15 mouse cellular contexts compared by ENCODE assay signal in genomic region chr14:74900705-74901369, GRCm38 (mm10). TPM values are rescaled to one million over a fixed set of nuclear protein-coding genes. Genes with fewer than 3 reads are reported as not detected.
DNase-seq lines count a peak whose midpoint lies in the region; ATAC-seq and TF ChIP-seq lines count a peak whose summit lies in the region.
"Had no signal": no experiment of that assay in that cellular context is flagged by ENCODE, and none has a peak within 500 bp of the region (broad histone marks: within the 10 kb centered on the region; RNA-seq: fewer than 3 reads in every experiment).

No protein-coding gene starts in this region.

- H3K4me2 ChIP-seq in intestine, embryonic 15.5 days (replicated peaks): no peak overlapping the region
- H3K4me2 ChIP-seq in intestine, postnatal 0 days (replicated peaks; ENCODE audit: low read depth): no peak overlapping the region
- H3K4me2 ChIP-seq in liver, embryonic 12.5 days: peak overlapping the region; percentile 70
- no peak overlapping the region for H3K4me2 ChIP-seq in stomach, embryonic 14.5 days (replicated peaks; ENCODE audit: low read depth, low read length)
- no peak overlapping the region for H3K4me2 ChIP-seq in forebrain, embryonic 13.5 days

- H3K27ac ChIP-seq in heart, adult 2 months: peak overlapping the region; percentile 78
- no peak overlapping the region for H3K27ac ChIP-seq in intestine, embryonic 15.5 days
- H3K27ac ChIP-seq in intestine, postnatal 0 days (ENCODE audit: low read depth, low read length): no peak overlapping the region
- peak overlapping the region; percentile 89 for H3K27ac ChIP-seq in liver, embryonic 12.5 days
- H3K27ac ChIP-seq in stomach, embryonic 14.5 days (ENCODE audit: low read length): no peak overlapping the region
- H3K27ac ChIP-seq in forebrain, embryonic 13.5 days: no peak overlapping the region

- peaks cover 30% of the 10 kb centered on the region for H3K36me3 ChIP-seq in heart, adult 2 months (ENCODE audit: control insufficient read depth, insufficient read depth, low read length)
- no peaks in the 10 kb centered on the region for H3K36me3 ChIP-seq in intestine, embryonic 15.5 days
- H3K36me3 ChIP-seq in intestine, postnatal 0 days (ENCODE audit: control insufficient read depth, insufficient read depth): no peaks in the 10 kb centered on the region
- H3K36me3 ChIP-seq in liver, embryonic 12.5 days: no peaks in the 10 kb centered on the region
- no peaks in the 10 kb centered on the region for H3K36me3 ChIP-seq in stomach, embryonic 14.5 days (ENCODE audit: control insufficient read depth, insufficient read depth, low read length)
- H3K36me3 ChIP-seq in forebrain, embryonic 13.5 days (ENCODE audit: poor library complexity, severe bottlenecking): no peaks in the 10 kb centered on the region
- H3K36me3 ChIP-seq: G1E had no signal

- TF ChIP-seq CTCF in heart, adult 2 months (IDR thresholded peaks at IDR 0.05): no peak
- TF ChIP-seq CTCF in intestine, postnatal 0 days (IDR thresholded peaks at IDR 0.05; ENCODE audit: low read depth): no peak

- TF ChIP-seq POLR2A in heart, adult 2 months (IDR thresholded peaks at IDR 0.05; ENCODE audit: insufficient read depth, low read depth, low read length): no peak

- peaks cover 42% of the 10 kb centered on the region for H3K4me1 ChIP-seq in heart, adult 2 months (ENCODE audit: control insufficient read depth, insufficient read depth, low read length)
- peaks cover 13% of the 10 kb centered on the region; the same call in 1 of the 2 replicates for H3K4me1 ChIP-seq in intestine, embryonic 15.5 days (replicated peaks)
- H3K4me1 ChIP-seq in intestine, postnatal 0 days (replicated peaks; ENCODE audit: control insufficient read depth, insufficient read depth, low read length): no peaks in the 10 kb centered on the region
- H3K4me1 ChIP-seq in liver, embryonic 12.5 days: peaks cover 52% of the 10 kb centered on the region
- peaks cover 9% of the 10 kb centered on the region for H3K4me1 ChIP-seq in stomach, embryonic 14.5 days (ENCODE audit: control insufficient read depth, insufficient read depth, low read length)
- H3K4me1 ChIP-seq in forebrain, embryonic 13.5 days: 0 out of 2 replicates have a peak, but pooled peaks cover 3% of the 10 kb centered on the region

- H3K27me3 ChIP-seq in heart, adult 2 months (ENCODE audit: control insufficient read depth, insufficient read depth, low read length): no peaks in the 10 kb centered on the region
- no peaks in the 10 kb centered on the region for H3K27me3 ChIP-seq in intestine, embryonic 15.5 days (replicated peaks)
- no peaks in the 10 kb centered on the region for H3K27me3 ChIP-seq in intestine, postnatal 0 days (replicated peaks; ENCODE audit: control insufficient read depth, insufficient read depth, low read length)
- no peaks in the 10 kb centered on the region for H3K27me3 ChIP-seq in liver, embryonic 12.5 days (replicated peaks)
- no peaks in the 10 kb centered on the region for H3K27me3 ChIP-seq in stomach, embryonic 14.5 days (ENCODE audit: control insufficient read depth, insufficient read depth, low read length)
- no peaks in the 10 kb centered on the region for H3K27me3 ChIP-seq in forebrain, embryonic 13.5 days
- H3K27me3 ChIP-seq: megakaryocyte, embryonic 14.5 days had no signal

- no peak for DNase-seq in heart, adult 2 months
- no peak for DNase-seq in heart, postnatal 10 days
- no peak for DNase-seq in embryo, embryonic 10.5 days (ENCODE audit: low spot score)
- DNase-seq: gastrocnemius, postnatal 14 days; kidney, adult 18-20 months; right cerebral cortex, adult 18-20 months; thymus, postnatal 14 days had no signal

- H3K9ac ChIP-seq in heart, adult 2 months (ENCODE audit: low read depth, low read length): peak overlapping the region; percentile 15; the same call in 1 of the 2 replicates
- no peak overlapping the region for H3K9ac ChIP-seq in intestine, embryonic 15.5 days
- H3K9ac ChIP-seq in intestine, postnatal 0 days (ENCODE audit: low read depth, low read length): no peak overlapping the region
- peak overlapping the region; percentile 61 for H3K9ac ChIP-seq in liver, embryonic 12.5 days
- H3K9ac ChIP-seq in stomach, embryonic 14.5 days (replicated peaks; ENCODE audit: low read depth, low read length): no peak overlapping the region
- no peak overlapping the region for H3K9ac ChIP-seq in forebrain, embryonic 13.5 days

- TF ChIP-seq EP300 in heart, adult 2 months (IDR thresholded peaks at IDR 0.05; ENCODE audit: insufficient read depth, low read depth, low read length): no peak

- intact Hi-C loops in heart, adult 2 months (cut with DNase I): loop anchor here (5.0 kb wide), 1 partner anchor 34 kb away; no protein-coding TSS in a partner anchor
- intact Hi-C loops in heart, postnatal 10 days (cut with DNase I): loop anchor here (5.0 kb wide), 1 partner anchor 34 kb away; no protein-coding TSS in a partner anchor

- WGBS in heart, adult 2 months: 68% methylated on average over 8 of the region's 8 CpGs
- 65% methylated on average over 8 of the region's 8 CpGs for WGBS in intestine, embryonic 15.5 days
- WGBS in intestine, postnatal 0 days: 68% methylated on average over 8 of the region's 8 CpGs
- 32% methylated on average over 8 of the region's 8 CpGs for WGBS in liver, embryonic 12.5 days (ENCODE audit: insufficient replicate concordance)
- 69% methylated on average over 8 of the region's 8 CpGs for WGBS in stomach, embryonic 14.5 days
- WGBS in forebrain, embryonic 13.5 days: 51% methylated on average over 8 of the region's 8 CpGs

- H3K9me3 ChIP-seq in intestine, embryonic 15.5 days: no peaks in the 10 kb centered on the region
- no peaks in the 10 kb centered on the region for H3K9me3 ChIP-seq in intestine, postnatal 0 days (ENCODE audit: control insufficient read depth)
- H3K9me3 ChIP-seq in liver, embryonic 12.5 days (replicated peaks): no peaks in the 10 kb centered on the region
- H3K9me3 ChIP-seq in stomach, embryonic 14.5 days (ENCODE audit: control insufficient read depth, low read depth, low read length): no peaks in the 10 kb centered on the region
- no peaks in the 10 kb centered on the region for H3K9me3 ChIP-seq in forebrain, embryonic 13.5 days (replicated peaks)
- H3K9me3 ChIP-seq: G1E; megakaryocyte, embryonic 14.5 days had no signal

- ATAC-seq in intestine, embryonic 15.5 days: 0 out of 2 replicates have a peak, but pooled peaks have one; percentile 29
- ATAC-seq in intestine, postnatal 0 days: no peak
- ATAC-seq in liver, embryonic 12.5 days: peak; percentile 99
- ATAC-seq in stomach, embryonic 14.5 days (ENCODE audit: insufficient number of reproducible peaks, insufficient read depth, low FRiP score, low read depth): 0 out of 2 replicates have a peak, but pooled peaks have one; percentile 28
- ATAC-seq in forebrain, embryonic 13.5 days: no peak
- ATAC-seq: activated CD4-positive, CD25-positive, alpha-beta regulatory T cell, adult 4 months had no signal

- no peaks in the 10 kb centered on the region; the same call in none of the 2 replicates for H3K79me2 ChIP-seq in heart, adult 2 months (replicated peaks; ENCODE audit: control insufficient read depth, insufficient read depth, low read length)

- H3K4me3 ChIP-seq in heart, adult 2 months: no peak overlapping the region
- H3K4me3 ChIP-seq in intestine, embryonic 15.5 days (replicated peaks): no peak overlapping the region
- no peak overlapping the region for H3K4me3 ChIP-seq in intestine, postnatal 0 days (ENCODE audit: low read depth, low read length)
- H3K4me3 ChIP-seq in liver, embryonic 12.5 days: peak overlapping the region; percentile 26; the same call in 1 of the 2 replicates
- H3K4me3 ChIP-seq in stomach, embryonic 14.5 days (ENCODE audit: low read depth, low read length): no peak overlapping the region
- no peak overlapping the region for H3K4me3 ChIP-seq in forebrain, embryonic 13.5 days

RNA-seq across cellular contexts. Expression of gene Lrch1, which starts 46.8 kb away (rescaled TPM):
- 10 to 100 TPM; 14.8 to 17.1 TPM for total RNA-seq in heart, adult 2 months (2021)
- 7.5 and 10.7 TPM in 2 replicates for polyA plus RNA-seq in heart, adult 2 months (2012; rRNA removed)
- 10 to 100 TPM; 19.6 to 20.5 TPM for total RNA-seq in heart, postnatal 10 days (2021)
- 11.8 and 12.5 TPM in 2 replicates for polyA plus RNA-seq in intestine, embryonic 15.5 days (2015; fragmentation: Nextera tagmentation; extraction: Ambion mirVana)
- 4.2 and 4.4 TPM in 2 replicates for polyA plus RNA-seq in intestine, postnatal 0 days (2015; fragmentation: Nextera tagmentation; extraction: Ambion mirVana)
- polyA plus RNA-seq in liver, embryonic 12.5 days (2016; fragmentation: Nextera tagmentation; extraction: Ambion mirVana): 6.5 and 7.8 TPM in 2 replicates
- 16.0 and 16.5 TPM in 2 replicates for polyA plus RNA-seq in stomach, embryonic 14.5 days (2014; fragmentation: Nextera tagmentation; extraction: Ambion mirVana)
- 7.9 and 8.3 TPM in 2 replicates for polyA plus RNA-seq in forebrain, embryonic 13.5 days (2015; fragmentation: Nextera tagmentation; extraction: Ambion mirVana)
- polyA plus RNA-seq: G1E had no signal

Comparison
In these comparisons a context has a peak if more than half of its experiments do, and no peak if none do; other contexts are left out.
1. ATAC-seq: peak in intestine, embryonic 15.5 days (single experiment), liver, embryonic 12.5 days (single experiment) and stomach, embryonic 14.5 days (single experiment); none in intestine, postnatal 0 days (single experiment) and forebrain, embryonic 13.5 days (single experiment).
2. H3K27ac ChIP-seq: peak in heart, adult 2 months (single experiment) and liver, embryonic 12.5 days (single experiment); none in intestine, embryonic 15.5 days (single experiment), intestine, postnatal 0 days (single experiment), stomach, embryonic 14.5 days (single experiment) and forebrain, embryonic 13.5 days (single experiment).
3. H3K9ac ChIP-seq: peak in heart, adult 2 months (single experiment) and liver, embryonic 12.5 days (single experiment); none in intestine, embryonic 15.5 days (single experiment), intestine, postnatal 0 days (single experiment), stomach, embryonic 14.5 days (single experiment) and forebrain, embryonic 13.5 days (single experiment).